Mouse (Mus musculus): Measurements from ENCODE around the gene Gga1.

Gga1 gene

GRCm38 (mm10) chr15:78876991-78877809, at the start of gene Gga1:
Gene Gga1, plus strand, starts transcription at chr15:78877190.
- peak; percentile 89 for DNase-seq (ENCODE audit: extremely low read depth, insufficient read length, low spot score)

GRCm38 (mm10) chr15:78828315-78828714, 48.7 kb upstream of the Gga1 start:
- DNase-seq (ENCODE audit: extremely low read depth, insufficient read length, low spot score): peak; percentile 81

- no peak for DNase-seq (ENCODE audit: extremely low read depth, insufficient read length, low spot score)
These were observed 47.4 kb upstream of the Gga1 start for GRCm38 (mm10) chr15:78829636-78830035.

GRCm38 (mm10) chr15:78830742-78831719, 46.0 kb upstream of the Gga1 start:
- no peak for DNase-seq (ENCODE audit: extremely low read depth, insufficient read length, low spot score)

- no peak for DNase-seq (ENCODE audit: extremely low read depth, insufficient read length, low spot score)
These were observed 45.0 kb upstream of the Gga1 start for GRCm38 (mm10) chr15:78831720-78832657.

- DNase-seq (ENCODE audit: extremely low read depth, insufficient read length, low spot score): peak; percentile 99
These were observed 44.3 kb upstream of the Gga1 start for GRCm38 (mm10) chr15:78832701-78833123.

GRCm38 (mm10) chr15:78833582-78833981, 43.4 kb upstream of the Gga1 start:
- DNase-seq (ENCODE audit: extremely low read depth, insufficient read length, low spot score): peak; percentile 70

GRCm38 (mm10) chr15:78834233-78835005, 42.6 kb upstream of the Gga1 start:
- peak; percentile 87 for DNase-seq (ENCODE audit: extremely low read depth, insufficient read length, low spot score)

- DNase-seq (ENCODE audit: extremely low read depth, insufficient read length, low spot score): peak; percentile 79
These were observed 41.5 kb upstream of the Gga1 start for GRCm38 (mm10) chr15:78835200-78836085.

- DNase-seq (ENCODE audit: extremely low read depth, insufficient read length, low spot score): peak; percentile 85
These were observed 40.8 kb upstream of the Gga1 start for GRCm38 (mm10) chr15:78836086-78836621.

GRCm38 (mm10) chr15:78839744-78840143, 37.2 kb upstream of the Gga1 start:
- DNase-seq (ENCODE audit: extremely low read depth, insufficient read length, low spot score): no peak

GRCm38 (mm10) chr15:78840241-78840640, 36.7 kb upstream of the Gga1 start:
- no peak for DNase-seq (ENCODE audit: extremely low read depth, insufficient read length, low spot score)

GRCm38 (mm10) chr15:78840751-78841150, 36.2 kb upstream of the Gga1 start:
- no peak for DNase-seq (ENCODE audit: extremely low read depth, insufficient read length, low spot score)

- DNase-seq (ENCODE audit: extremely low read depth, insufficient read length, low spot score): no peak
These were observed 35.7 kb upstream of the Gga1 start for GRCm38 (mm10) chr15:78841161-78841790.

- peak; percentile 87 for DNase-seq (ENCODE audit: extremely low read depth, insufficient read length, low spot score)
These were observed 34.4 kb upstream of the Gga1 start, which contains the start of gene Cdc42ep1 for GRCm38 (mm10) chr15:78842371-78843163. Gene Cdc42ep1, plus strand, starts transcription at chr15:78842624.

GRCm38 (mm10) chr15:78843581-78844469, 33.2 kb upstream of the Gga1 start:
- DNase-seq (ENCODE audit: extremely low read depth, insufficient read length, low spot score): peak; percentile 63
